Mouse (Mus musculus) leukemia stem cell, adult 10-12 weeks (primary cell): ENCODE data around the gene Ccl21a. TPM values are rescaled to one million over a fixed set of nuclear protein-coding genes. Genes with fewer than 3 reads are reported as not detected.

Source experiments
- polyA plus RNA-seq: library from polyadenylated mRNA; stranded (reverse); fragments of >175 nt; gene quantifications from 2 replicates; pipeline ENCODE4 v1.2.3, GENCODE M21; 2012; ENCODE audit warnings: low replicate concordance

Gene Ccl21a
- polyA plus RNA-seq: 11.3 TPM in 1 of 2 replicates, not detected in the other

GRCm38 (mm10) chr4:42773893-42774292, at the start of gene Ccl21a:
Ccl21a (minus strand) TSS chr4:42773993.

GRCm38 (mm10) chr4:42756477-42756876, 17.3 kb downstream of the Ccl21a start, which contains the start of gene Ccl19:
Ccl19 (minus strand) TSS chr4:42756577.

DNA sequence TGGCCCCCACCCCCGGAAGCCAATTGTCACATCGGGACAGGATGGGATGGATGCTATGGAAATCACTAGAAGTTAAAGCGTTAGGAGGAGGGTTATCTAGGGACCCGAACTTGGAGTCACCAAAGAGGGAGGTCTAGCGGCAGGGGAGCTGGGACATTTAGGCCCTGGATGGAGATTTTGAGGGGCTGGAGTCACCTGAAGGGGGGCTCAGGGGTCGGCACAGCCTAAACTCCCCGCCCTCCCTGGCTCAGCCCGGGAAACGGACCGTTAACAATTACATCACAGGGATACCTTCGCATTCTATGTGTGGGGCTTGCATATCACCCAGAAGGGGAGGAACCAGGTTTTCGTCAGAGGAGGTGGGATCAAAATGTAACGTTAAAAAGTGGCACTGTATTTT, 38.5 kb downstream of the Ccl21a start, which contains the start of gene 4930578G10Rik:
Gene 4930578G10Rik (plus strand): TSS at position 301 of the 400 bp plus-strand sequence.

Other genes with a start within 250 kb of the Ccl21a start
- not detected in 2 replicates for gene Fam205a2, start 245.8 kb downstream of the Ccl21a start, polyA plus RNA-seq
- gene Gm10591, start 161.8 kb downstream of the Ccl21a start, polyA plus RNA-seq: not detected in 2 replicates
- not detected in 2 replicates for gene Gm2564, start 144.3 kb downstream of the Ccl21a start, polyA plus RNA-seq
- not detected in 2 replicates for gene Ccl27b, start 118.7 kb downstream of the Ccl21a start, polyA plus RNA-seq
- gene Il11ra2, start 112.1 kb downstream of the Ccl21a start, polyA plus RNA-seq: not detected in 2 replicates
- gene 4930578G10Rik, start 38.4 kb downstream of the Ccl21a start, polyA plus RNA-seq: not detected in 2 replicates
- gene Ccl19, start 17.4 kb downstream of the Ccl21a start, polyA plus RNA-seq: 0.87 TPM in 1 of 2 replicates, not detected in the other
- gene Fam205a1, start 79.9 kb upstream of the Ccl21a start, polyA plus RNA-seq: not detected in 2 replicates
- not detected in 2 replicates for gene Gm12394, start 82.8 kb upstream of the Ccl21a start, polyA plus RNA-seq
- not detected in 2 replicates for gene Fam205c, start 100.2 kb upstream of the Ccl21a start, polyA plus RNA-seq
- 0.08 and 0.27 TPM in 2 replicates for gene Phf24, start 142.7 kb upstream of the Ccl21a start, polyA plus RNA-seq
- 3.8 and 6.3 TPM in 2 replicates for gene Dnajb5, start 175.8 kb upstream of the Ccl21a start, polyA plus RNA-seq
- gene 1700022I11Rik, start 195.6 kb upstream of the Ccl21a start, polyA plus RNA-seq: not detected in 2 replicates
- 212 TPM in 2 replicates for gene Vcp, start 226.5 kb upstream of the Ccl21a start, polyA plus RNA-seq
- 6.0 and 12.1 TPM in 2 replicates for gene Fancg, start 236.5 kb upstream of the Ccl21a start, polyA plus RNA-seq